Mouse (Mus musculus): ENCODE results near the gene Ncln. TPM values are rescaled to one million over a fixed set of nuclear protein-coding genes. Genes with fewer than 3 reads are reported as not detected.

The Ncln gene
- polyA plus RNA-seq, 1 experiment = 354 TPM

DNA sequence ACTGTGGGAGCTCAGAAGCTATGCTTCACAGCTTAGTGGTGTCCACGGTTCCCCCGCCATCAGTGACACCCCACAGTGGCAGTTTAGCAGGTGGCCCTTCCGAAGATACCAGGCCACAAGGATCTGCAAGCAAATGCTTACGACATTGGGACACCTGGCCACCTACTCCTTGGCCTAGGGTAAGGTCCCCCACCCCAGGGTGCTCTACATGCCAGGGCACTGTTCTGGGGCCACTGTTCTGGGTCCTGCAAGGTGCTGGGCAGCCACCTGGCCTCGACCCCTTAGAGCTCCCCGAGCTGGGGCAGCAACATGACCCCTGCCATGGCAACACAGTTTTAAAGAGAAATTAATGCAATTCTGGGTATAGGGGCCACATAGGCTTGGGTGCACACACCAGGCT is 1.0 kb downstream of the Ncln start:
- Histone ChIP-seq H3K36me3 (ENCODE audit: control insufficient read depth, insufficient read depth, low read length) (peaks cover 30% of the 10 kb centered on the region), H3K27me3 (ENCODE audit: control insufficient read depth, insufficient read depth, low read length) (no peaks in the 10 kb centered on the region), H3K4me1 (ENCODE audit: control insufficient read depth, insufficient read depth, insufficient read length, low read length) (peaks cover 20% of the 10 kb centered on the region), H3K27ac (ENCODE audit: insufficient read depth, low read depth, low read length) (peak overlapping the region; percentile 63), H3K4me3 (ENCODE audit: low read depth, low read length) (peak overlapping the region; percentile 82)
- no peak for TF ChIP-seq CTCF (IDR thresholded peaks at IDR 0.05; ENCODE audit: extremely low read depth, insufficient read length, insufficient replicate concordance, low read depth, low read length)
- no peak for TF ChIP-seq POLR2A (IDR thresholded peaks at IDR 0.05; ENCODE audit: low read depth, low read length)
- 32% methylated on average over 6 of the region's 6 CpGs for WGBS

DNA sequence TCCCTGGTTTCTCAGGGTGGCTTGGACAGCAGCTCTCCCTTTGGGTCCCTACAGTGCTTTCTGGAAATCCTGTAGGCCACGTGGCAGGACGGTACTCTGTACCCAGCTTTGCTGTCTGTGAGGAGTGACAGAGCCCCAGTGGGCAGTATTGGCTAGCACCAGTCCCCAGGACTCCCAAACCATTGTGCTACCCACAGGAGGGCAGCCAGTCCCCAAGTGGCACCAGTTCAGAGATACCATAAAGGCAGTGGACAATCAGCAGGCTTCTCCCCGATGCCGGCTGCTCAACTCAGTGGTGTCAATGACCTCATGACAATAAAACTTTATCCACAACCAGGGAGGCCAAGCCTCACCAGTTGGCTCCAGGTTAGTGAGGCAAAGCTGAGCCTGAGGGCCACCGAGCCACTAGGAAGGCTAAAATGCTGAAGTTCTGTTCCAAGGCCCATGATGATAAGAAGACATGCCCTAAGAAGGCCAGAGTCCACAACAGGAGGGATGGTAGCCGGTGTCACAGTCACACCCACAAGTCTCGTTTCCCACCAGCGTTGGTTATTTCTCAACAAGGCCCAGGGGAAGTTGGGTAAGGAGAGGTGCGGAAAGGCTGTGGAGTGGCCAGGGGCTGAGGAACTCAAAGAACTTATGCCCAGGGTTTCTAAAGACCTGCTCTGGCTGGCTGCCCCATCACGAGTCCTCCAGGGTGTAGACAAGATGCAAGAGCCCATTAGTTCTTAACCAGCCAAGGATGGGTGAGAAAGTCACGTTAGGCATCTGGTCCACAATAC is 1.7 kb downstream of the Ncln start:
- Histone ChIP-seq H3K27me3 (ENCODE audit: control insufficient read depth, insufficient read depth, low read length) (no peaks in the 10 kb centered on the region), H3K27ac (ENCODE audit: insufficient read depth, low read depth, low read length) (peak overlapping the region; percentile 63), H3K36me3 (ENCODE audit: control insufficient read depth, insufficient read depth, low read length) (peaks cover 36% of the 10 kb centered on the region), H3K4me3 (ENCODE audit: low read depth, low read length) (peak overlapping the region; percentile 82; the same call in 1 of the 2 replicates), H3K4me1 (ENCODE audit: control insufficient read depth, insufficient read depth, insufficient read length, low read length) (peaks cover 20% of the 10 kb centered on the region)
- WGBS = 40% methylated on average over 11 of the region's 11 CpGs
- TF ChIP-seq CTCF (IDR thresholded peaks at IDR 0.05; ENCODE audit: extremely low read depth, insufficient read length, insufficient replicate concordance, low read depth, low read length) = no peak
- no peak for TF ChIP-seq POLR2A (IDR thresholded peaks at IDR 0.05; ENCODE audit: low read depth, low read length)

DNA sequence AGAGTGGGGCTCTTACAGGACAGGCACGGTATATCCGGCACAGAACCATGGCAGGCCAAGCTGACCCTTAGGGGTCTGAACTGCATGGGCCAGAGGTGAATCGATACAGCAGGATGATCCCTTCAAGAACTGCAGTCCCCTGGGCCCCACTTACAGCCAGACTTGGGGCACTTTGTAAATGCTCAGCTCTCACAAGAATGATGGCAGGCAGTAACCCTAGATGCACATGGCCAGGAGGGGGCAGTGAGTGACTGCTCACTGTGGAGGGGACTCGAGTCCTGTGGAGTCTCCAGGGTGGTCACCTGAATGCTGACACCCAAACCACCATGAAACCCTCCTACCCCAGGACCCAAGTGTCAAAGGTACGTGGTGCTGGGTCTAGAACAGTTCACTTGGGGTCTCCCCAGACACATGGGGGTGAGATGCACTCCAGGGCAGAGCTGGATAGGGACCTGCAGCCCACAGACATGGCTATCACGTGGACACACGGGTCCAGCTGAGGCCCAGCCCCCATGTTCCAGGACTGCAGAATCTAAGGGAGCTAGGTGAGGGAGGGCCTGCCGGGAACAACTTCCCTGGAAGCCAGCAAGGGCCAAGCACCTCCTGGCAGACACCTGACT is 2.5 kb downstream of the Ncln start:
- TF ChIP-seq POLR2A (IDR thresholded peaks at IDR 0.05; ENCODE audit: low read depth, low read length) = no peak
- no peak for TF ChIP-seq CTCF (IDR thresholded peaks at IDR 0.05; ENCODE audit: extremely low read depth, insufficient read length, insufficient replicate concordance, low read depth, low read length)
- WGBS = 73% methylated on average over 8 of the region's 8 CpGs
- Histone ChIP-seq H3K4me3 (ENCODE audit: low read depth, low read length) (peak overlapping the region; percentile 82; the same call in 1 of the 2 replicates), H3K36me3 (ENCODE audit: control insufficient read depth, insufficient read depth, low read length) (peaks cover 42% of the 10 kb centered on the region), H3K27me3 (ENCODE audit: control insufficient read depth, insufficient read depth, low read length) (no peaks in the 10 kb centered on the region), H3K4me1 (ENCODE audit: control insufficient read depth, insufficient read depth, insufficient read length, low read length) (peaks cover 20% of the 10 kb centered on the region), H3K27ac (ENCODE audit: insufficient read depth, low read depth, low read length) (peak overlapping the region; percentile 63)

DNA sequence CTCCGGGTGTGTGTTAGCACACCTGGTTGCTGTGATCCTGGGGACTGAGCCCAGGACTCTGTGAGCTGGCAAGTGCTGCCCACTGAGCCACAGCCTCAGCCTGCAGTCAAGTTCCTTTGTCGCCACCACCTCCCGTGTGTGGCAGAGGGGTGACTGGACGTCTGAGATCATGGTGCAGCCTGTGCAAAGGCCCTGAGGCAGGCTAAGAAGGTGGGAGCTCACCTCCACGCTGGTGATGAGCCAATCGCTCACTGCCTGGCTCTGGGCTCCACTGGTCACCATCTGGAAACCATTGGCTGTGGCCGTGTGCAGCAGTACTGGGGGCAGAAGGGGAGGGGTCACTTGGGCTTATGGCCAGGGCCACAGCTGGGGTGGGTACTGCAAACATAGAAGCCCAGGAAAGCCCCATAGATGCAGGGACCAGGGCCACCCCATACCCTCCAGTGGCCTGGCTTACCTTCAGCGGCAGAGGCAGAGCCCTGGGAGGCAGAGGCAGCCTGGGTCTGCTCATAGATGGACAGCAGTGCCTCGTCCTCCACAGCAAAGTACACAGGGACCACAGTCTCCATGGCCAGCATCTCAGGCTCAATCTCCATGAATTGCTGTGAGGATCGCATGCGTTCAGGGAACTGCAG is 3.5 kb downstream of the Ncln start:
- peaks cover 52% of the 10 kb centered on the region for H3K36me3 ChIP-seq (ENCODE audit: control insufficient read depth, insufficient read depth, low read length)
- H3K4me1 ChIP-seq (ENCODE audit: control insufficient read depth, insufficient read depth, insufficient read length, low read length) = peaks cover 20% of the 10 kb centered on the region
- no peak overlapping the region for H3K27ac ChIP-seq (ENCODE audit: insufficient read depth, low read depth, low read length)
- H3K27me3 ChIP-seq (ENCODE audit: control insufficient read depth, insufficient read depth, low read length) = no peaks in the 10 kb centered on the region
- TF ChIP-seq POLR2A (IDR thresholded peaks at IDR 0.05; ENCODE audit: low read depth, low read length) (no peak), CTCF (IDR thresholded peaks at IDR 0.05; ENCODE audit: extremely low read depth, insufficient read length, insufficient replicate concordance, low read depth, low read length) (no peak)
- no peak overlapping the region for H3K4me3 ChIP-seq (ENCODE audit: low read depth, low read length)
- WGBS = 90% methylated on average over 11 of the region's 11 CpGs

DNA sequence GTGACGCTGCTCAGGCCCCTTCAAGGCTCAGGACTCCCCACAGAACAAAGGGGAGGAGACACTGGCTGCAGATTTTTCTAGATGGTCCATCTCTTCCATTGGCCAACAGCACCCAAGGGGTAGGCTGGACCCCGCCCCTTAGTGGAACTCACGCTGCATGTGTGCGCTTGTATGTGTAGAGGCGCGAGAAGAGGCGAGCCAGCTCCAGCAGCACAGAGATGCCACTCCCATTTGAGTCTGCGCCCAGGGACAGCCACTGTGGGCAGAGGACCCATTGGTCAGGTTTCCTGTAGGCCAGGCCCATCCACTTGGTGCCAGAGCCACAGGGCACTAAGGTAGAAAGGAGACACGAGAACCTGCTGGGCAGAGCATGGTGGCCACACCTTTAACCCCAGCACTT is 5.2 kb downstream of the Ncln start:
- Histone ChIP-seq H3K27ac (ENCODE audit: insufficient read depth, low read depth, low read length) (no peak overlapping the region), H3K4me3 (ENCODE audit: low read depth, low read length) (no peak overlapping the region), H3K27me3 (ENCODE audit: control insufficient read depth, insufficient read depth, low read length) (no peaks in the 10 kb centered on the region), H3K4me1 (ENCODE audit: control insufficient read depth, insufficient read depth, insufficient read length, low read length) (peaks cover 20% of the 10 kb centered on the region), H3K36me3 (ENCODE audit: control insufficient read depth, insufficient read depth, low read length) (peaks cover 64% of the 10 kb centered on the region)
- WGBS = 91% methylated on average over 9 of the region's 9 CpGs
- TF ChIP-seq CTCF (IDR thresholded peaks at IDR 0.05; ENCODE audit: extremely low read depth, insufficient read length, insufficient replicate concordance, low read depth, low read length) (no peak), POLR2A (IDR thresholded peaks at IDR 0.05; ENCODE audit: low read depth, low read length) (no peak)

DNA sequence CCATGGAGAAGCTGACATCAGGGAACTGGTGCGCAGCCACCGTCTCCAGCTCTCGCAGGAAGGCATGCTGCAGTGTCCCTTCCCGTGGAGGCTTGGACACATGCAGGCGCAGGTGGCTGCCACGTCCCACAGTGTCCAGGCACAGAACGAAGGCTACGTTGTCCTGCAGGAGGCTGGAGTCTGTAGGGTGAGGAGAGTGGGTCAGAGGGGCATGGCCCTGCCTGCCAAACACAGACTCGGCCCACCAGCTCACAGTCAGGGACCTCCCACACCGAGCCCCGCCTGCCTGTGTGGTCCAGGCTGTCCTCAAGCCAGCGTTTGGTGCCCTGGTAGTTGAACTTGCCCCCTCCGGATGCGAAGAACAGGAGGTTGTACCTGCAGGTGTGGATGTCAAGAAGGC is 6.3 kb downstream of the Ncln start:
- Histone ChIP-seq H3K4me3 (ENCODE audit: low read depth, low read length) (no peak overlapping the region), H3K36me3 (ENCODE audit: control insufficient read depth, insufficient read depth, low read length) (peaks cover 64% of the 10 kb centered on the region), H3K27me3 (ENCODE audit: control insufficient read depth, insufficient read depth, low read length) (no peaks in the 10 kb centered on the region), H3K27ac (ENCODE audit: insufficient read depth, low read depth, low read length) (no peak overlapping the region), H3K4me1 (ENCODE audit: control insufficient read depth, insufficient read depth, insufficient read length, low read length) (peaks cover 13% of the 10 kb centered on the region)
- 83% methylated on average over 14 of the region's 14 CpGs for WGBS
- TF ChIP-seq CTCF (IDR thresholded peaks at IDR 0.05; ENCODE audit: extremely low read depth, insufficient read length, insufficient replicate concordance, low read depth, low read length) (no peak), POLR2A (IDR thresholded peaks at IDR 0.05; ENCODE audit: low read depth, low read length) (no peak)

DNA sequence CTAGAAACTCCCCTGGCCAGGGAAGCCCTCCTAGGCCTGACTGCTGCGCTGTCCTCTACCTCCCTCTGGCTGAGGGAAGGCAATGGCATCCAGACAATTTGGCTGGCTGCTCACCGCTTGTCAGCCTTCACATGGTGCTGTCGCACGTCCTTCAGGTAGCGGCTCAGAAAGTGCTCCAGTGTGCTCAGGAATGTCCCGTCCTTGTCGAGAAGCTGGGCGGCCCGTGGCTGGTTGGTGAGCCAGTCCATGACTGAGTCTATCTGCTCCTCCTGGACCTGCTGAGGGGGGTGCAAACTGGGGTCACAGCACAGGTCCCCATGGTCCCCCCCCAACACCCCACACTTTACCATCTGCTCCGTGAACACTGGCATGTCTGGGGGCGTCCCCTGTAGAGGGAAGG is 8.1 kb downstream of the Ncln start:
- 91% methylated on average over 11 of the region's 11 CpGs for WGBS
- Histone ChIP-seq H3K36me3 (ENCODE audit: control insufficient read depth, insufficient read depth, low read length) (peaks cover 63% of the 10 kb centered on the region), H3K27me3 (ENCODE audit: control insufficient read depth, insufficient read depth, low read length) (no peaks in the 10 kb centered on the region), H3K27ac (ENCODE audit: insufficient read depth, low read depth, low read length) (no peak overlapping the region), H3K4me3 (ENCODE audit: low read depth, low read length) (no peak overlapping the region), H3K4me1 (ENCODE audit: control insufficient read depth, insufficient read depth, insufficient read length, low read length) (no peaks in the 10 kb centered on the region)
- no peak for TF ChIP-seq POLR2A (IDR thresholded peaks at IDR 0.05; ENCODE audit: low read depth, low read length)
- no peak for TF ChIP-seq CTCF (IDR thresholded peaks at IDR 0.05; ENCODE audit: extremely low read depth, insufficient read length, insufficient replicate concordance, low read depth, low read length)
